In genomic region chr19:5846557-5847305, GRCm38 (mm10) we compare ENCODE assay signal across 8 mouse cellular contexts. TPM values are rescaled to one million over a fixed set of nuclear protein-coding genes. Genes with fewer than 3 reads are reported as not detected.
DNase-seq lines count a peak whose midpoint lies in the region; ATAC-seq and TF ChIP-seq lines count a peak whose summit lies in the region.

No protein-coding gene starts in this region.

- TF ChIP-seq CTCF in liver, embryonic 14.5 days (IDR thresholded peaks at IDR 0.05; ENCODE audit: low read depth) = no peak

- peak; percentile 85 for ATAC-seq in forebrain, embryonic 12.5 days (ENCODE audit: low FRiP score)
- peak; percentile 71 for ATAC-seq in heart, embryonic 16.5 days (replicated peaks; ENCODE audit: extremely low read depth, insufficient read depth, low FRiP score)
- peak; percentile 38 for ATAC-seq in liver, embryonic 14.5 days (ENCODE audit: insufficient read depth)
- ATAC-seq in stomach, embryonic 16.5 days (ENCODE audit: insufficient read depth, low FRiP score) = peak; percentile 88

- peaks cover 5% of the 10 kb centered on the region; the same call in 1 of the 2 replicates for H3K36me3 ChIP-seq in forebrain, embryonic 12.5 days (replicated peaks)
- H3K36me3 ChIP-seq in heart, embryonic 16.5 days (ENCODE audit: control insufficient read depth, insufficient read depth) = no peaks in the 10 kb centered on the region
- no peaks in the 10 kb centered on the region for H3K36me3 ChIP-seq in liver, embryonic 14.5 days (replicated peaks; ENCODE audit: control insufficient read depth, insufficient read depth, low read depth)
- no peaks in the 10 kb centered on the region for H3K36me3 ChIP-seq in stomach, embryonic 16.5 days (ENCODE audit: control insufficient read depth, insufficient read depth, low read length)

- peak overlapping the region; percentile 52 for H3K9ac ChIP-seq in forebrain, embryonic 12.5 days
- peak overlapping the region; percentile 77 for H3K9ac ChIP-seq in heart, embryonic 16.5 days (ENCODE audit: low read length)
- peak overlapping the region; percentile 87 for H3K9ac ChIP-seq in liver, embryonic 14.5 days (replicated peaks)
- peak overlapping the region; percentile 76 for H3K9ac ChIP-seq in stomach, embryonic 16.5 days (ENCODE audit: low read length)

- peak; percentile 55 to 60 for DNase-seq in CD8-positive naive resting alpha-beta T cell, adult 2 months (ENCODE audit: low read depth in 2 of 2, low spot score in 2 of 2)
- peak; percentile 78 for DNase-seq in c-Kit-negative CD71-positive TER-119-positive erythroid progenitor cells, embryonic 14.5 days (ENCODE audit: low read depth, low spot score)
- peak; percentile 84 to 94 for DNase-seq in kidney, postnatal 36 days
- DNase-seq in liver, embryonic 14.5 days (ENCODE audit: low read depth in 3 of 3, low spot score in 3 of 3) = peak; percentile 73 to 92 (median 79)
- peak; percentile 84 for DNase-seq in neural tube, embryonic 10.5 days (ENCODE audit: extremely low spot score, low spot score)

- peak overlapping the region; percentile 63 for H3K4me2 ChIP-seq in forebrain, embryonic 12.5 days
- H3K4me2 ChIP-seq in heart, embryonic 16.5 days (ENCODE audit: low read depth, low read length) = peak overlapping the region; percentile 78
- peak overlapping the region; percentile 85 for H3K4me2 ChIP-seq in liver, embryonic 14.5 days (ENCODE audit: low read depth)
- H3K4me2 ChIP-seq in stomach, embryonic 16.5 days (ENCODE audit: low read depth, low read length) = peak overlapping the region; percentile 80

- 0 out of 2 replicates have a peak, but pooled peaks have one; percentile 28 for TF ChIP-seq EP300 in liver, embryonic 14.5 days (IDR thresholded peaks at IDR 0.05; ENCODE audit: low read depth)

- peaks cover 87% of the 10 kb centered on the region for H3K4me1 ChIP-seq in forebrain, embryonic 12.5 days
- peaks cover 78% of the 10 kb centered on the region for H3K4me1 ChIP-seq in heart, embryonic 16.5 days (ENCODE audit: control insufficient read depth, insufficient read depth, low read length)
- H3K4me1 ChIP-seq in liver, embryonic 14.5 days (replicated peaks; ENCODE audit: control insufficient read depth in 2 of 2, insufficient read depth in 2 of 2, low read length in 1 of 2) = peaks cover 77 to 84% of the 10 kb centered on the region in 2 experiments
- H3K4me1 ChIP-seq in stomach, embryonic 16.5 days (ENCODE audit: control insufficient read depth, insufficient read depth, low read length) = peaks cover 71% of the 10 kb centered on the region

- H3K4me3 ChIP-seq in forebrain, embryonic 12.5 days (replicated peaks) = peak overlapping the region; percentile 33
- H3K4me3 ChIP-seq in heart, embryonic 16.5 days (ENCODE audit: low read length) = peak overlapping the region; percentile 48
- peak overlapping the region; percentile 38 to 44 for H3K4me3 ChIP-seq in liver, embryonic 14.5 days (ENCODE audit: insufficient read depth in 1 of 2, low read depth in 2 of 2, low read length in 2 of 2)
- H3K4me3 ChIP-seq in stomach, embryonic 16.5 days (replicated peaks; ENCODE audit: low read length) = peak overlapping the region; percentile 51

- no peaks in the 10 kb centered on the region for H3K9me3 ChIP-seq in forebrain, embryonic 12.5 days
- no peaks in the 10 kb centered on the region for H3K9me3 ChIP-seq in heart, embryonic 16.5 days (replicated peaks; ENCODE audit: control insufficient read depth, low read length)
- no peaks in the 10 kb centered on the region for H3K9me3 ChIP-seq in liver, embryonic 14.5 days (ENCODE audit: control insufficient read depth, low read length)
- no peaks in the 10 kb centered on the region for H3K9me3 ChIP-seq in stomach, embryonic 16.5 days (replicated peaks; ENCODE audit: control insufficient read depth, low read length)

- H3K27ac ChIP-seq in forebrain, embryonic 12.5 days = peak overlapping the region; percentile 99
- H3K27ac ChIP-seq in heart, embryonic 16.5 days (ENCODE audit: low read length) = peak overlapping the region; percentile 100
- peak overlapping the region; percentile 99 for H3K27ac ChIP-seq in liver, embryonic 14.5 days
- H3K27ac ChIP-seq in stomach, embryonic 16.5 days (ENCODE audit: low read length) = peak overlapping the region; percentile 100

- H3K27me3 ChIP-seq in forebrain, embryonic 12.5 days = no peaks in the 10 kb centered on the region
- H3K27me3 ChIP-seq in heart, embryonic 16.5 days (ENCODE audit: control insufficient read depth, insufficient read depth, low read length) = no peaks in the 10 kb centered on the region
- H3K27me3 ChIP-seq in liver, embryonic 14.5 days (ENCODE audit: control insufficient read depth, insufficient read depth, low read length) = no peaks in the 10 kb centered on the region
- H3K27me3 ChIP-seq in stomach, embryonic 16.5 days (ENCODE audit: control insufficient read depth, insufficient read depth, low read length) = no peaks in the 10 kb centered on the region

- WGBS in forebrain, embryonic 12.5 days = 2% methylated on average over 16 of the region's 16 CpGs
- WGBS in heart, embryonic 16.5 days = 3% methylated on average over 16 of the region's 16 CpGs
- 5% methylated on average over 16 of the region's 16 CpGs for WGBS in liver, embryonic 14.5 days (ENCODE audit: insufficient replicate concordance)
- 5% methylated on average over 16 of the region's 16 CpGs for WGBS in stomach, embryonic 16.5 days

RNA-seq across cellular contexts. Expression of gene Frmd8, which starts 28.3 kb away (rescaled TPM):
- polyA plus RNA-seq in forebrain, embryonic 12.5 days (2016; fragmentation: Nextera tagmentation; extraction: Ambion mirVana) = 25.6 and 25.9 TPM in 2 replicates
- polyA plus RNA-seq in heart, embryonic 16.5 days (2015; fragmentation: Nextera tagmentation; extraction: Ambion mirVana) = 33.6 and 34.8 TPM in 2 replicates
- 5.9 and 6.7 TPM in 2 replicates for polyA plus RNA-seq in liver, embryonic 14.5 days (2012; rRNA removed)
- 6.6 and 8.4 TPM in 2 replicates for polyA plus RNA-seq in liver, embryonic 14.5 days (2014; fragmentation: Nextera tagmentation; extraction: Ambion mirVana)
- polyA plus RNA-seq in stomach, embryonic 16.5 days (2015; fragmentation: Nextera tagmentation; extraction: Ambion mirVana) = 27.4 and 29.5 TPM in 2 replicates

RNA-seq across cellular contexts. Expression of gene Slc25a45, which starts 30.9 kb away (rescaled TPM):
- polyA plus RNA-seq in forebrain, embryonic 12.5 days (2016; fragmentation: Nextera tagmentation; extraction: Ambion mirVana) = 1.3 and 1.8 TPM in 2 replicates
- polyA plus RNA-seq in heart, embryonic 16.5 days (2015; fragmentation: Nextera tagmentation; extraction: Ambion mirVana) = 4.6 and 5.0 TPM in 2 replicates
- 5.3 and 5.8 TPM in 2 replicates for polyA plus RNA-seq in liver, embryonic 14.5 days (2012; rRNA removed)
- 3.2 and 4.6 TPM in 2 replicates for polyA plus RNA-seq in liver, embryonic 14.5 days (2014; fragmentation: Nextera tagmentation; extraction: Ambion mirVana)
- 5.1 and 5.5 TPM in 2 replicates for polyA plus RNA-seq in stomach, embryonic 16.5 days (2015; fragmentation: Nextera tagmentation; extraction: Ambion mirVana)

RNA-seq across cellular contexts. Expression of gene Tigd3, which starts 47.2 kb away (rescaled TPM):
- 11.1 and 12.8 TPM in 2 replicates for polyA plus RNA-seq in forebrain, embryonic 12.5 days (2016; fragmentation: Nextera tagmentation; extraction: Ambion mirVana)
- 1.5 and 1.6 TPM in 2 replicates for polyA plus RNA-seq in heart, embryonic 16.5 days (2015; fragmentation: Nextera tagmentation; extraction: Ambion mirVana)
- polyA plus RNA-seq in liver, embryonic 14.5 days (2012; rRNA removed) = 2.2 and 2.4 TPM in 2 replicates
- 1.1 TPM in 2 replicates for polyA plus RNA-seq in liver, embryonic 14.5 days (2014; fragmentation: Nextera tagmentation; extraction: Ambion mirVana)
- polyA plus RNA-seq in stomach, embryonic 16.5 days (2015; fragmentation: Nextera tagmentation; extraction: Ambion mirVana) = 1.7 and 1.8 TPM in 2 replicates

Comparison
In these comparisons a context has a peak if more than half of its experiments do, and no peak if none do; other contexts are left out.
1. Peak in every context shown above with its lines: DNase-seq, ATAC-seq, H3K4me3 ChIP-seq and H3K27ac ChIP-seq.
2. ATAC-seq: peak in every context shown above with its lines; median percentile 88 in stomach, embryonic 16.5 days; 85 in forebrain, embryonic 12.5 days; 71 in heart, embryonic 16.5 days; 38 in liver, embryonic 14.5 days.